Mouse (Mus musculus): Measurements from ENCODE around the gene Lhfp. TPM values are rescaled to one million over a fixed set of nuclear protein-coding genes. Genes with fewer than 3 reads are reported as not detected.

The Lhfp gene
- polyA plus RNA-seq, 2 experiments, result 2.6 to 2.7 TPM

DNA sequence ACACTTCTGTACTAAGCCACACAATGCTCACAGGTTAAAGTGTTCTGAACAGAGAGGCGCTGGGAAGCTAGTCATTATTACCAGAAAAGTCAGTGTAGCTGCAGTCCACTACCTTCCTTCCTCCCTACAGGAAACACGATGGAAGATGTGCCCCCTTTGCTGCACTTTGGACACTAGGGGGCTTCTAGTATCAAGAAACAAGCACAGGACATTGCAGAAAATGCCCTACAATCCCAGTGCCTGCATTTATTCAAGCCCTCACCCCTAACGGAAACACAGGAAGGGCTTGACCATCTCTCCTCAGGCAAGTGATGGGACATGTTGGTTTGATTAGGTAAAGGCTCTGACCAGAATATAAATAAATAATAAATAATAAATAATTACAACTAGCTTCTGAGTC lies 7.9 kb upstream of the Lhfp start:
- Histone ChIP-seq H3K9ac (replicated peaks) (no peak overlapping the region), H3K4me1 (replicated peaks; ENCODE audit: control insufficient read depth in 2 of 2, insufficient read depth in 2 of 2, low read length in 1 of 2) (peaks cover 0 to 3% of the 10 kb centered on the region in 2 experiments; a peak in 1 of 4 replicates), H3K9me3 (ENCODE audit: control insufficient read depth, low read length) (no peaks in the 10 kb centered on the region), H3K27me3 (ENCODE audit: control insufficient read depth, insufficient read depth, low read length) (no peaks in the 10 kb centered on the region), H3K36me3 (replicated peaks; ENCODE audit: control insufficient read depth, insufficient read depth, low read depth) (no peaks in the 10 kb centered on the region), H3K4me2 (ENCODE audit: low read depth) (no peak overlapping the region), H3K4me3 (ENCODE audit: insufficient read depth in 1 of 2, low read depth in 2 of 2, low read length in 2 of 2) (no peak overlapping the region), H3K27ac (no peak overlapping the region)
- 13% methylated on average over 3 of the region's 3 CpGs for WGBS (ENCODE audit: insufficient replicate concordance)
- ATAC-seq (ENCODE audit: insufficient read depth), result no peak
- TF ChIP-seq CTCF (IDR thresholded peaks at IDR 0.05; ENCODE audit: low read depth), result peak; percentile 40
- no peak for TF ChIP-seq EP300 (IDR thresholded peaks at IDR 0.05; ENCODE audit: low read depth)
- no peak for DNase-seq (ENCODE audit: low read depth in 3 of 3, low spot score in 3 of 3)

DNA sequence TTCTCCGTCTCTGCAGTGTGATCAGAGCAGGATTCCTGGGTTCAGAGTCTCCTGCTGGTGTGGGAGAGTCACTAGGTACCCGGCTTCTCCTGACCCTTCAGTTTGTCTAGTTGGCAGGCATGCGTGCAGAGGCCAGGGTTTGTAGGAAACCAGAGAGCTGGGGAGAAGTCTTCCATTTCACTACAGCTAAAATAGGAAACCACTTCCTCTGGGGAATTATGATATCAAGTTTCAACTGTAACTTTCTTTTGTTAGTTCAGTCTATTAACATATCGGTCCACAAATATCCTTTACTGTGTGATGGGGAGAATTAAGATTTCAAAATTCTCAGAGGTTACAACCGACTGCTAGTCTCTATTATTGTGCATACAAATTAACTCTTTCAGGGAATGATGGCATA lies 5.3 kb upstream of the Lhfp start:
- WGBS (ENCODE audit: insufficient replicate concordance), result 50% methylated on average over 5 of the region's 5 CpGs
- no peak for ATAC-seq (ENCODE audit: insufficient read depth)
- no peak for DNase-seq (ENCODE audit: low read depth in 3 of 3, low spot score in 3 of 3)
- Histone ChIP-seq H3K9me3 (ENCODE audit: control insufficient read depth, low read length) (no peaks in the 10 kb centered on the region), H3K4me1 (replicated peaks; ENCODE audit: control insufficient read depth in 2 of 2, insufficient read depth in 2 of 2, low read length in 1 of 2) (peaks cover 0 to 3% of the 10 kb centered on the region in 2 experiments; a peak in 1 of 4 replicates), H3K27ac (no peak overlapping the region), H3K9ac (replicated peaks) (no peak overlapping the region), H3K36me3 (replicated peaks; ENCODE audit: control insufficient read depth, insufficient read depth, low read depth) (no peaks in the 10 kb centered on the region), H3K27me3 (ENCODE audit: control insufficient read depth, insufficient read depth, low read length) (peaks cover 18% of the 10 kb centered on the region), H3K4me3 (ENCODE audit: insufficient read depth in 1 of 2, low read depth in 2 of 2, low read length in 2 of 2) (no peak overlapping the region), H3K4me2 (ENCODE audit: low read depth) (no peak overlapping the region)
- no peak for TF ChIP-seq EP300 (IDR thresholded peaks at IDR 0.05; ENCODE audit: low read depth)

DNA sequence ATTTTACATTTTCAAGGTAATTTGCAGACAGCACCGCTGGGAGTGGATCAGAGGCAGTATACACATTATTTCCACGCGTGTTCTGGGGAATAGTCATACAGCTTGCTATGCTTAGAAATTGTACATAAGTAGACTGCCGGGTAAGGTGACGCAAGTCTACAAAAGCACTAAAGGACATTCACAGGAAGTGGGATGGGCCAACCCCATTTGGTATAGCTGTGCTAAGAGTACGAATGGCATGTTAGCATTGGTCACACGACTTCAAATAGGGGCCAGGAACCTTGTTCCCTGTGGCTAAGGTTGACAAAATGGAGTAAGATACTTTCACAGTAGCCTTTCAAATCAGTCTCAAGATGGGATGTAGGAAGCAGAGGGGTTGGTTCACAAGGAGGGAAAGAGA lies 4.4 kb upstream of the Lhfp start:
- ATAC-seq (ENCODE audit: insufficient read depth) (no peak), DNase-seq (ENCODE audit: low read depth in 3 of 3, low spot score in 3 of 3) (no peak)
- Histone ChIP-seq H3K4me2 (ENCODE audit: low read depth) (no peak overlapping the region), H3K9ac (replicated peaks) (no peak overlapping the region), H3K4me1 (replicated peaks; ENCODE audit: control insufficient read depth in 2 of 2, insufficient read depth in 2 of 2, low read length in 1 of 2) (peaks cover 0 to 3% of the 10 kb centered on the region in 2 experiments; a peak in 1 of 4 replicates), H3K4me3 (ENCODE audit: insufficient read depth in 1 of 2, low read depth in 2 of 2, low read length in 2 of 2) (no peak overlapping the region), H3K27ac (no peak overlapping the region), H3K27me3 (ENCODE audit: control insufficient read depth, insufficient read depth, low read length) (peaks cover 27% of the 10 kb centered on the region), H3K9me3 (ENCODE audit: control insufficient read depth, low read length) (no peaks in the 10 kb centered on the region), H3K36me3 (replicated peaks; ENCODE audit: control insufficient read depth, insufficient read depth, low read depth) (no peaks in the 10 kb centered on the region)
- TF ChIP-seq CTCF (IDR thresholded peaks at IDR 0.05; ENCODE audit: low read depth) (no peak), EP300 (IDR thresholded peaks at IDR 0.05; ENCODE audit: low read depth) (no peak)
- 60% methylated on average over 7 of the region's 7 CpGs for WGBS (ENCODE audit: insufficient replicate concordance)

DNA sequence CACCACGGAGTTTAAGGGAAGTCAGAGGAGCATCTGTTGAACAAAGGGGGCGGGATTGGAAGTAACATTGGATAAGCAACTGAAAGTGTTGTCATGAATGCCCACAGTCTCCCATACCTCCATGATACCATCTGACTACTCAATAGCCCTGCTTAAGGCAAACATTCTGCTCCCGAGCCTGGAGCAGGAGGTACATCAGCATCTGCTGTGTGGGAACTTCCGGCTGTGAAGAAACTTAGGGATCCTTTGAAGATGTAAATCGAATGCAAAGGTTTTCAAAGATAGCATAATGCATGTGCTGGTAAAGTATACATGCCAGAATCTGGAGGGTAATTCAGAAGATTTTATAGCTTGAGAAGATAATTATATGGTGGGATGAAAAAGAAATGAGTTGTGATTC lies 2.4 kb upstream of the Lhfp start:
- Histone ChIP-seq H3K36me3 (replicated peaks; ENCODE audit: control insufficient read depth, insufficient read depth, low read depth) (no peaks in the 10 kb centered on the region), H3K9ac (replicated peaks) (no peak overlapping the region), H3K27me3 (ENCODE audit: control insufficient read depth, insufficient read depth, low read length) (peaks cover 38% of the 10 kb centered on the region), H3K9me3 (ENCODE audit: control insufficient read depth, low read length) (no peaks in the 10 kb centered on the region), H3K4me1 (replicated peaks; ENCODE audit: control insufficient read depth in 2 of 2, insufficient read depth in 2 of 2, low read length in 1 of 2) (peaks cover 0 to 2% of the 10 kb centered on the region in 2 experiments; a peak in 1 of 4 replicates), H3K27ac (no peak overlapping the region), H3K4me2 (ENCODE audit: low read depth) (no peak overlapping the region), H3K4me3 (ENCODE audit: insufficient read depth in 1 of 2, low read depth in 2 of 2, low read length in 2 of 2) (no peak overlapping the region)
- DNase-seq (ENCODE audit: low read depth in 3 of 3, low spot score in 3 of 3) (no peak), ATAC-seq (ENCODE audit: insufficient read depth) (no peak)
- TF ChIP-seq CTCF (IDR thresholded peaks at IDR 0.05; ENCODE audit: low read depth) (no peak), EP300 (IDR thresholded peaks at IDR 0.05; ENCODE audit: low read depth) (no peak)
- 39% methylated on average over 5 of the region's 5 CpGs for WGBS (ENCODE audit: insufficient replicate concordance)

DNA sequence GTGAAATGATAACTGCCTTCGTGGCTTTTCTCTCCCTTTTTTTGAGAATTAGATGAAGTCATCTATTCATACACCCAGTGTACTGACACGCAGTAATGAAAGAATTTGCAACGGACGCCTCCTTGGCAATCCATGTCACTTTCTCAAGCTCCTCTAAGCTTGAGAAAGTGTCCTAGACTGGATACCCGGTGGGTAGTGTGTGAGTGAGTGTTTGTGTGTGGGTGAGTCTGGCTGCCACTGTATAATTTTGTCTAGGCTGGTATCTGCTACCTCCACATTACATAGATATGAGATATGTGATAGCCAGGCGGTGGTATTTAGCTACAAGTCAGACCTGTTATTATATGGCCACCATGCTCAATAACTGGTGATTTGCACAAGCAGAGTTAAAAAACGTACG lies 1.6 kb upstream of the Lhfp start:
- no peak overlapping the region for H3K4me2 ChIP-seq (ENCODE audit: low read depth)
- H3K36me3 ChIP-seq (replicated peaks; ENCODE audit: control insufficient read depth, insufficient read depth, low read depth), result no peaks in the 10 kb centered on the region
- 46% methylated on average over 8 of the region's 8 CpGs for WGBS (ENCODE audit: insufficient replicate concordance)
- H3K9me3 ChIP-seq (ENCODE audit: control insufficient read depth, low read length), result no peaks in the 10 kb centered on the region
- H3K4me1 ChIP-seq (replicated peaks; ENCODE audit: control insufficient read depth in 2 of 2, insufficient read depth in 2 of 2, low read length in 1 of 2), result peaks cover 0 to 2% of the 10 kb centered on the region in 2 experiments; a peak in 1 of 4 replicates
- ATAC-seq (ENCODE audit: insufficient read depth) (no peak), DNase-seq (ENCODE audit: low read depth in 3 of 3, low spot score in 3 of 3) (no peak)
- H3K27me3 ChIP-seq (ENCODE audit: control insufficient read depth, insufficient read depth, low read length), result peaks cover 38% of the 10 kb centered on the region
- TF ChIP-seq CTCF (IDR thresholded peaks at IDR 0.05; ENCODE audit: low read depth) (no peak), EP300 (IDR thresholded peaks at IDR 0.05; ENCODE audit: low read depth) (no peak)
- H3K9ac ChIP-seq (replicated peaks), result no peak overlapping the region
- H3K27ac ChIP-seq, result no peak overlapping the region
- no peak overlapping the region for H3K4me3 ChIP-seq (ENCODE audit: insufficient read depth in 1 of 2, low read depth in 2 of 2, low read length in 2 of 2)
